Mouse (Mus musculus) left cerebral cortex, postnatal 25 days (tissue): ENCODE measurements around the gene Efhd2. TPM values are rescaled to one million over a fixed set of nuclear protein-coding genes. Genes with fewer than 3 reads are reported as not detected.

Experiments used
- DNase-seq, 2 experiments: peaks; one replicate each; pipeline ENCODE4 v3.0.0; 2022; ENCODE audit warnings: low spot score in 2 of 2, mixed read lengths in 1 of 2
- intact Hi-C: fragments of 180-260 bp; cut with DNase I; formaldehyde crosslinking; loops from one replicate; pipeline ENCODE4 v1.15.1; 2025
- total RNA-seq, 2 experiments: library from RNA; stranded (reverse); gene quantifications; 2 replicates each; pipeline ENCODE4 v1.2.3; 2021

Efhd2 gene
- total RNA-seq, 2 experiments from 2014 or later, result 204 to 233 TPM

GRCm38 (mm10) chr4:141818861-141819260, 55.9 kb downstream of the Efhd2 start:
- intact Hi-C loops, result no loop called here
- no peak for DNase-seq

GRCm38 (mm10) chr4:141817706-141818105, 57.0 kb downstream of the Efhd2 start:
- no peak for DNase-seq
- intact Hi-C loops, result no loop called here

GRCm38 (mm10) chr4:141816776-141817655, 57.7 kb downstream of the Efhd2 start:
- intact Hi-C loops, result no loop called here
- peak in 1 of 2 experiments; percentile 43 for DNase-seq

- intact Hi-C loops, result no loop called here
- no peak for DNase-seq
Measured at GRCm38 (mm10) chr4:141816267-141816666, 58.5 kb downstream of the Efhd2 start.

- intact Hi-C loops, result loop anchor here (2.0 kb wide), 1 partner anchor 41 kb away; no protein-coding TSS in a partner anchor
- no peak for DNase-seq
Measured at GRCm38 (mm10) chr4:141811375-141811774, 63.3 kb downstream of the Efhd2 start.

GRCm38 (mm10) chr4:141810975-141811374, 63.7 kb downstream of the Efhd2 start:
- intact Hi-C loops, result loop anchor here (2.0 kb wide), 1 partner anchor 42 kb away; no protein-coding TSS in a partner anchor
- DNase-seq, result no peak

GRCm38 (mm10) chr4:141809850-141810464, 64.8 kb downstream of the Efhd2 start:
- peak in 1 of 2 experiments; percentile 48 for DNase-seq
- intact Hi-C loops, result loop anchor here (2.0 kb wide), 1 partner anchor 43 kb away; no protein-coding TSS in a partner anchor

Other genes starting within 250 kb of the Efhd2 start
- 10 to 100 TPM; 74.6 to 75.2 TPM for gene Plekhm2, start 210.0 kb downstream of the Efhd2 start, total RNA-seq
- 1 to 10 TPM in 1 of 2 experiments, under 1 TPM in 1; 0.30 to 2.4 TPM for gene Rsc1a1, start 189.3 kb downstream of the Efhd2 start, total RNA-seq
- gene Ddi2, start 151.5 kb downstream of the Efhd2 start, total RNA-seq, result 10 to 100 TPM; 39.8 to 41.1 TPM
- under 1 TPM; 0.60 to 0.94 TPM for gene Agmat, start 128.2 kb downstream of the Efhd2 start, total RNA-seq
- gene Dnajc16, start 84.0 kb downstream of the Efhd2 start, total RNA-seq, result 10 to 100 TPM; 38.0 to 40.3 TPM
- 10 to 100 TPM; 18.0 to 22.1 TPM for gene Casp9, start 81.3 kb downstream of the Efhd2 start, total RNA-seq
- gene Cela2a, start 48.8 kb downstream of the Efhd2 start, total RNA-seq, result not detected
- gene Ctrc, start 28.6 kb downstream of the Efhd2 start, total RNA-seq, result not detected
- gene Fhad1, start 140.2 kb upstream of the Efhd2 start, total RNA-seq, result 1 to 10 TPM; 4.6 to 5.1 TPM
- gene Tmem51, start 209.4 kb upstream of the Efhd2 start, total RNA-seq, result 1 to 10 TPM; 3.9 to 4.6 TPM